Mouse (Mus musculus): ENCODE data around the gene Tubgcp5. TPM values are rescaled to one million over a fixed set of nuclear protein-coding genes. Genes with fewer than 3 reads are reported as not detected.
"Not testable (repeated sequence)": the region's sequence is repeated elsewhere in the genome, so short reads cannot be mapped to it uniquely, and the experiment has no call there.

Gene Tubgcp5
- 10 to 100 TPM; 11.6 to 13.6 TPM for total RNA-seq (2021)

DNA sequence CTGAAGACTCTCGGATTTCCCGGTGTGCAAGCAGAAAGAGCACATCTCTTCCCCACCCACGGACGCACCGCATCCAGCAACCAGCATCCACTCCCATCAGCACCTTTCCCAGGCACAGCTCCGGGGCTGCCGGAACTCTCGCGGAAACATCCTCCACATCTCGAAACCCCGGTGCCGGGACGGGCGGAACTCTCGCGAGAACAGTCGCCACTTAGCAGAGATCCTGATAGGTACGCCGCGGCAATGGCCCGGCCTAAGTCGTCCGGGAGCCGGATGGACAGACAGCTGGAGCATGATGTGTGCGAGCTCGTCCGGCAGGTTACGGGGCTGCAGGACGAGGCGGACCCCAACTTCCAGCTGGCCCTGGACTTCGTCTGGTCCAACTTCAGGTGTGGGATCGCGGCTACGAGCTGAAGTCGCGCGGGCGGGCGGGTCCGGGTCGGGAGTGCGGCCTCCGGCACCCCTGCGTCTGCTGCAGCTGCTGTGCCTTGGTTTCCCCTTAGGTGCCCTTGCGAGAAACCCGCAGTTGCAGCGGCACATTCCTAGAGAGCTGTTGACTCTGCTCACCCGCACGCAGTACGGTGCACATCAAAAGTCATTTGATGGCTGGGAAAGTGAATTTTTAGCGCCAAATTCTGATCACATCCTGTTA lies at the start of gene Tubgcp5:
TSS of gene Tubgcp5 (plus strand) at position 203 of the 652 bp plus-strand sequence.
- DNase-seq, result peak; percentile 98
- intact Hi-C loops (cut with DNase I), result no loop called here

DNA sequence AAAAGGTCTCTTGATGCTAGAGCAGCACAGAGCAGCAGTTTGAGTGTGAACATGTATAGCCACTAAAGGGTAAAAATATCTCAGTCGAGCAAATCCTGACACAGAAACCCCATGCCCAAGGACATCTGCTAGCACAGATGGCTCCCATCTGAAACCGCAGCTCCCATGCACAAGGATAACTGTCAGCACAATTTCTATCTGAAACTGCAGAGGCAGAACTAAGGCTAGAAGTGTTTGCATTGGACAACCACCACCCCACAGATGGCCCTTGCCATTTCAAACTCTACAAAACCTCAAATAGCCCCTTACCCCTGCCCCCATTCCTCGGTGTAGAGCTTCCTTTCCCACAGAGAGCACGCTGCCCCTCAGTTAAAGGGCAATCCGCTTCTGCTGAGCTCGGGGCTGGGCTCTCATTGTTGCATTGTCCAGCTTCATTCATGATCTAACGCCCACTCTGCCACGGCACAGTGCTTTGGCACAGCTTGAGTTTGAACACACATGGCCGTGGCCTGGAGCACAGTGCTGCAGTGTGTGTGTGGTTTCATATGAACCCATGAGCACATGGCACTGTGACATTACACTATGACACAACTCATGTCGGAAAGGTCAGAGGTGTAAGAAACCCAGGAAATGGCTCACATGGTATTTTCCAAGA lies 49.3 kb upstream of the Tubgcp5 start:
- intact Hi-C loops (cut with DNase I), result no loop called here
- no peak for DNase-seq

DNA sequence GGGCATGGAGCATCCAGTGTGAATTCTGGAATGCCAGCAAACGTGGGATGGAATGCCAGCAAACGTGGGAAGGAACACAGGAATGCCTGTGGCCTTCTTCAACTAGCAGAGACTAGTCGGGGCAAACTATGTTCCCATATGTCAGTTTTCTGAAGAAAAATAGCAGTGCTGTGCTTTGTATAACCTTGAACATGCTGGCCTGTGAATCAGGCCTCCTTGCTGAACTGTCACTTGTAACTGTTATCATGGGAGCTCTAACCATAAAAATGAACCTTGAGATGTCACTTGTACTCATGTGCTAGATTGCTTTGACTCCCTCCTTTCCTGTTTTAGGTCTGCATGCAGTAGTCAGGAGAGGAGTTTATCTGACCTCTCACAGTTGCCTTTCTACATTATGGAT lies 43.1 kb upstream of the Tubgcp5 start:
- intact Hi-C loops (cut with DNase I), result no loop called here
- no peak for DNase-seq

DNA sequence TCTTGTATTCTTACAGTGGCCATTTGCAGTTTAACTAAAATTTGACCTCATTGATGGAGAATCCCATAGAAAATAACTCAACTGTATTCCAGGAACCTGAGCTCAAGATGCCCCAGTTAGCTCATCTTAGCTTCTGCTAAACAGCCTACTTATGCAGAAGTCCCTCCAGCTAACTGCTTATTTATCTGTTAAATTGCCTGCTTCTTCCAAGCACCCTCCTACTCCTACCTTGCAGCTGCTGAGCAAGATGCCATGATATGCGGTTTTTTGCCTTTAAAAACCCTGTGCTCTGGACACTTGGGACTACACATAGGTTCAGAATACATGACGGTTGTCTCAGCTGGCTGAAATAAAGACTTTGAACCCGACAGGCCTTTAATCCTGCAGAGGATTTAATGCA lies 34.6 kb upstream of the Tubgcp5 start:
- no peak for DNase-seq
- intact Hi-C loops (cut with DNase I), result no loop called here

DNA sequence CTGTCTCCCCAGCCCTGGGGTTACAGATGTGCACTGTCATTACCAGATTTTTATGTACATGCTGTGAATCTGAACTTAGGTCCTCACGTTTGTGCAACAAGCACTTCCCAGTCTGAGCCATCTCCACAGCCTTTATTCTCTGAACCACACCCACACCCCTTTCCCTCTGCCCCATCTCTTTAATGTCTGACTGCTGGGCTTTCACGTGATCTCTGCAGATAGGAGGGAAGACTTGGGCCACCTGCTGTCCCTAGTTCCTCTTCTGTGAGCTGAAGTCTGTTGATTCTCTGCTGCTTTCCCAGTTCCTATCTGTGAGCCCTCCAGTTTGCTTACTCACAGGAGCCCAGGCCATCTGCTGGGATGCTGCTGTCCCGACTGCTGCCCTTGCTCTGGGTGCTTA lies 26.0 kb upstream of the Tubgcp5 start, which contains the start of gene Siglech:
TSS of gene Siglech (plus strand) at position 253 of the 400 bp plus-strand sequence.
- intact Hi-C loops (cut with DNase I), result no loop called here

DNA sequence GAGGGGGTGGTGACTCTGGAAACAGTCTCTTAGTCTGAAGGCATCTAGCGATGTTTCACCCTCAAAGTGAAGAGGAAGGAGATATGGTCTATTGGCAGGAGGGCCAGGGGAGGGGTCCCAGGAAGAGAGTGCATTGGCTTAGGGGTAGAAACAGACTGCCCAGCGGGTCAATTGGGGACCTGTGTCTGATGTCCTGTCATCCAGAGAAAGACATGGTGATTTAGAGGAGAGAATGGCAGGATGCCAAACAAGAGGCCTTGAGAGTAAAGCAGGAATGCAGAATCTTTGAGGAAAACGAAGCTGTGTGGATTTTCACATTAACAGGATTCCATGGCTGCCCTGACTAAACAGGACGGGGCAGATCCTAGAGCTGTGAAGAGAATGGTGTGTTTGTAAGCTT lies 13.9 kb upstream of the Tubgcp5 start:
- DNase-seq, result no peak
- intact Hi-C loops (cut with DNase I), result no loop called here

More for the DNA sequence above, 26.0 kb upstream of the Tubgcp5 start, which contains the start of gene Siglech:
- no peak for DNase-seq

DNA sequence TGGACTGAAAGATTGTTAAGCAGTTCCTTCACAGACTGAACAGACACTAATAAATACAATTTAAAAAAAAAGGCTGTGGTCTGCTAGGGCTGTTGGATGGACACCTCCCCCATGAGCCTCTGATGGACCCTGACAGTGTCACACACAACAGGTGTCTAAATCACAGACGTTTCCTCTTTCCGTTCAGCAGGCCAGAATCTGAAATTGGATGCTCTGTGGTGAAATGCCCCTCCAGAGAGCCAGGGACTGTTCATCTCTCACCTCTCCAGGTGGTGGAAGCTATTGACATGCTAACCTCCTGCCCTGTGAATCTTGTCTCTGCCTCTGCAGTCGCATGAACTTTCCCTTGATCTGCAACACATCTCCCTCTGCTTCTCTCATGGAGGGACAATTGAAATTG lies 11.5 kb upstream of the Tubgcp5 start:
- intact Hi-C loops (cut with DNase I), result no loop called here
- no peak for DNase-seq

DNA sequence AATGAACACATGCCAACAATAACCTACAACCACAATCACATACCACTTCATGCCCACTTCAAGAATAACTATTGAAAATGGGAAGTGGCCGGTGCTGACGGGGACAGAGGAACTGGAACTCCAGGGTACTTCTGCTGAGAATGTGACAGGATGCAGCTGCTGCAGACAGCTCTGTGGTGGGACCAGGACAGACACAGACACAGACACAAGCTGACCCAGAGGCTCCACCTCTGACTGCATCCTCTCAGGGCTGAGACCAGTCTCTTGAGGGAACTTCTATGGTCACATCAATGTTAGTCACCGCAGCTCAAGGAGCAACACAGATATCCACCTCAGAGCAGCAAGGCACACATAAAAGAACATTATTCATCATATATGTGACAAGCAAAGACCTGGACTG lies 9.4 kb upstream of the Tubgcp5 start:
- intact Hi-C loops (cut with DNase I), result no loop called here

DNA sequence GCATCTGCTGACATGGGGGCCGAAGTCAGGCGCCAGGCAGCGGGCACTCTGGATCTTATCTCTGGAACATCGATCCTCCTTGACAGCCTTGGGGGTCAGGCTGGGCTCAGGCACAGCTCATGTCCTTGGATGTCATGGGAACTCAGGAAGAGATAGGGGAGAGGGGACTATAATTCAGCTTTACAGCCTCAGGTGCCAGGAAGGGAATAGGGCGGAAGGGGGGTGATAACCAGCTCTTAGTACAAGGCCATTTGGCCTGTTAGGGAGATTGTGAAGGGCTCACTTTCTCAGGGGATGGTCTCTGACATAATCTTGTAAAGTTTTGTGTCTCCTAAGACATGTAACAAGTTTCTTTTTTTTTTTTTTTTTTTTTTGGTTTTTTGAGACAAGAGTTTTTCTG lies 3.4 kb upstream of the Tubgcp5 start:
- DNase-seq; intact Hi-C loops (cut with DNase I): not testable (repeated sequence)

More for the DNA sequence above, 9.4 kb upstream of the Tubgcp5 start:
- peak; percentile 24 to 26 for DNase-seq

DNA sequence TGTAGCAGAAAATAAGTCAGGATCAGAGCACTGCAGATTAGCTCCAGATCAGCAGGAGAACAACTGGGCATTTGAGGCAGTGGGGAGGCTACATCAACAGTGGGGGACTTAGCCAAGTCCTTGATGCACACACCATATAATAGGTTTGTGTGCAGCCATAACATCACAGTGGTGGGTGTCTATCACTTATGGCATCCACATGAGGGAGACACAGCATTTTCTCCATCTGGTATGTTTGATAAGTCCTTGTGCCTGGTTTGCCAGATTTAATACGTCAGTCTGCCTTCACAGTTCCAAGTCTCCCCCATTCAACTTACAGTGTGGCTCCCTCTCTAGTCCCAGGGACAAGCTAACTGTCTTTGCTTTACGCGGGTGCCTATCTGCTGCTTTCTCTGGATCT lies 1.7 kb upstream of the Tubgcp5 start:
- no peak for DNase-seq
- intact Hi-C loops (cut with DNase I), result no loop called here

DNA sequence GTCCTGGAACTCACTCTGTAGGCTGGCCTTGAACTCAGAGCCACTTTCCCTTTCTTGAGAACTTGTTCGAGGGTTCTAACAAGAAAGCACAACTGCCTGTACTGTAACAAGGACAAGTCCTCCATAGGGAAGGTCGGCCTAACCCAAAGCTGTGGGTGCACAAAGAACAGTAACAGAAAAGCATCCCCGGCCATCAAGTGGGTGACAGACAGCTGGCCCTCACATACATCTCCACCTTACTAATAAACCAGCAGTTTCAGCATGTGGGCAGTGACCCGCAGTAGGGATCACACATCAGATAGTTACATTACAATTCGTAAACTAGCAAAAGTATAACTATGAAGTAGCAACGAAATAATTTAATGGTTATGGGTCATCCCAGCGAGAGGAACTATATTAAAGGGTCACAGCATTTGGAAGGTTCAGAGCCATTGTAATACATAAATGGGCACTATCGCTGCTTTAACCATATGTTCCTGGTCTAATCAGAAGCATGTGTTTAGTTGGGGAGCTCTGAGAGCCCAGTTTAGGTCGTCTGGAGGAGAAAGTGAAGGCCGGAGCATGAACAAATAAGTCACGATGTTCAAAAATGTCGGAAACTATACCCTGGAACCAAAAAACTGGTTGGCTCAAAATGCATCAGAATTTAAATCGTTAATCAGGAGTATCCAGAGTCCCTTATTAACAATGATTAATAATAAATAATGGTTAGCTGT lies 560 bp upstream of the Tubgcp5 start:
- peak in 1 of 2 experiments; percentile 2 for DNase-seq
- intact Hi-C loops (cut with DNase I), result no loop called here

DNA sequence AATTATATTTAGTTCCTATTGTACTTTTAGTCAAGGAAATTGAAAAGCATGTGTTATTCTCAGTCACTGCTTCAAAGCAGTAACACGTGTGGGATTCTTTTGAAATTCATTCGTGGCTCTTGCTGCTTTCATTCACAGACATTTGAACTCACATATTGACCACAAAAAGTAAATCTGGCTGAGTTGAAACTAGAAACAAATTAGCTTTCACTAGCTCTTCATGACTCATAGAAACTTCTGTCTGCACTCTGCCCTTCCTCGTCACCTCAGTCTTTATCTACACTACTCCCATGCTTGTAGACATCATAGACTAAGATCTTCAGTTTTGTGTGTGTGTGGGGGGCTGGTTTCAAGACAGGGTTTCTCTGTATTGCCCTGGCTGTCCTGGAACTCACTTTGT lies 6.0 kb downstream of the Tubgcp5 start:
- DNase-seq, result no peak
- intact Hi-C loops (cut with DNase I), result loop anchor here (5.0 kb wide), 1 partner anchor 97 kb away; no protein-coding TSS in a partner anchor

DNA sequence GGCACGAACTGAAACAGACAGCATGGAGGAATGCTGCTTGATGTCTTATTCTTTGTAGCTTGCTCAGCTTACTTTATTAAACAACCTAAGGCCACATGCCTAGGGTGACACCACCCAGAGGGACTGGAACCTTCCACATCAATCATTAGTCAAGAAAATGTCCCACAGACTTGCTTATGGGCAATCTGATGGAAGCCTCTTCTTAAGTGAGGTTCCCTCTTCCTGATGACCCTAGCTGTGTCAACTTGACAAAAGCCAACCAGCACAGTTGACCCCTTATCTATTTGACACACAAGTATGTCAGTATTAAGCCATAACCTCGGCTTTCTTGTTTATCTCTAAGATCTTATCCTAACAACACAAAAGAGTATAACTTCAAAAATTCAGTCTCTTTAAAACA lies 16.0 kb downstream of the Tubgcp5 start:
- DNase-seq, result no peak
- intact Hi-C loops (cut with DNase I), result loop anchor here (10.0 kb wide), 1 partner anchor 405 kb away; no protein-coding TSS in a partner anchor

DNA sequence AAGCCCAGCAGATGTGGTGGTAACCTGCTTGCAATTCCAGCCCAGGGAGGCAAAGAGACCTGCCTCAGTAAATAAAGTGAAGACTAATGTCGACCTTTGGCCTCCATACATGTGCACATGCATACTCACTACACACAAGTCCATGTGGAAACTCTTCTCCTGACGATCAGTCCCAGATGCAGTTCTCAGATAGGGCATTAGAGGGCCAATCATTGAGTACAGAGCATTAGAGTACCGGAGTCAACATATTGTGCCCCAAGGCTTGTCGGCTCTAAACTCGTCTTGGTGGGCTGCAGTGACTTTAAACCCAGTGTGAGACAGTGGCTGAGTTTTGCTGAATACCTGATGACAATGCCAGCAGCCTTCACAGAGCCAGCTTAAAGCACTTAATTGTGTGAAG lies 30.5 kb downstream of the Tubgcp5 start:
- no peak for DNase-seq
- intact Hi-C loops (cut with DNase I), result no loop called here

DNA sequence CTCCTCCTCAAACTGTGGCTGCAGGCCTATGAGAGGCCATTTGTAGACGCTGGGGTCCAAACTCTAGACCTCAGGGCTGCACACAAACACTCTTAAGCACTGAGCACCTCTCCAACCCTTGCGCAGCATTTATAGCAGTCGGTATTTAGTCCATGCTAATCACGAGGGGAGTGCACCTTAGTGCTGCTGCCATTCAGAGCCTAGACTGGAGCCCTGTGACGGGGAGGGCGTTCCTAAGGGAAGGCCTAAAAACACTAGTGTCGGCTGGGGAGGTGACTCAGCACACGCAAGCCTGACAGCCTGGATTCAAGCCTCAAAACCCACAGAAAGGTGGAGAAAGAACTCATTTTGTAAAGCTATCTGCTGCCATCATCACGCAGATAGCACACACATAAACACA lies 33.6 kb downstream of the Tubgcp5 start:
- intact Hi-C loops (cut with DNase I), result loop anchor here (5.0 kb wide), 1 partner anchor 70 kb away; no protein-coding TSS in a partner anchor
- no peak for DNase-seq

DNA sequence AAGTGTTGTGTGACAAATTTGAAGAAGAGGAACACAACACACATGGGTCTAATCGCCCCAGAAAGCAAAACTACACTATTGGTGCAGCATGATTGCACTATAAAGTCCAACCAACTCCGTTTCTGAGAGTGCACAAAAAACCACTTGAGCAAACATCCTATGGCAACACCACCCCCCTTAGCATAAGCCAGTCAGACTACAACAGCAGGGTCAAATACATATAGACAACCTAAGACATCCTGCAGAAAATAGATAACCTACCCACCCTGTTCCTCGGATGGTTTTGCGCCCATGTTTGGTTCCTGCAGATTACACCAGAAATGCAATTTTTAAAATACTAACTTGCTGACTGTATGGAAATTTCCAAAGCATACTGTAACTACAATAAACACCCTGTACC lies 42.9 kb downstream of the Tubgcp5 start:
- no peak for DNase-seq
- intact Hi-C loops (cut with DNase I), result no loop called here

DNA sequence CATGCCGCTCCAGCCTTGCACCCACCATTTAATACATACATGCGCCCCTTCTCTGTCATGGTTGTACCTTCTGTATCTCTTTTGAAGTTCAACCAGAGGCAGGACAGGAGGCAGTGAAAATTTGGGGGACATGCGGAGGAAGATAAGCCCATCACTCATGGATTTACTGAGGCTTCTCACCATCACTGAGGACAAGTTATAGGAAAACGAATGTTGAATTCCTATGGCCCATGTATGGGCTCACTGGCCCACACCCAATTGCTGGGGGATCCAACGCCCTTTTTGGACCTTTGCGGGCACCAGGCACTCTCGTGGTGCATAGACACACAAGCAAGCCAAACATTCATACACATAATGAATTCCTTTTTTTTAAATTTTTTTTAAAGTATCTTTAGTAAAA lies 47.5 kb downstream of the Tubgcp5 start, which contains the start of gene Cyfip1:
TSS of gene Cyfip1 (plus strand) at position 301 of the 400 bp plus-strand sequence.
- intact Hi-C loops (cut with DNase I), result loop anchor here (5.0 kb wide), 1 partner anchor 36 kb away; no protein-coding TSS in a partner anchor
- no peak for DNase-seq

DNA sequence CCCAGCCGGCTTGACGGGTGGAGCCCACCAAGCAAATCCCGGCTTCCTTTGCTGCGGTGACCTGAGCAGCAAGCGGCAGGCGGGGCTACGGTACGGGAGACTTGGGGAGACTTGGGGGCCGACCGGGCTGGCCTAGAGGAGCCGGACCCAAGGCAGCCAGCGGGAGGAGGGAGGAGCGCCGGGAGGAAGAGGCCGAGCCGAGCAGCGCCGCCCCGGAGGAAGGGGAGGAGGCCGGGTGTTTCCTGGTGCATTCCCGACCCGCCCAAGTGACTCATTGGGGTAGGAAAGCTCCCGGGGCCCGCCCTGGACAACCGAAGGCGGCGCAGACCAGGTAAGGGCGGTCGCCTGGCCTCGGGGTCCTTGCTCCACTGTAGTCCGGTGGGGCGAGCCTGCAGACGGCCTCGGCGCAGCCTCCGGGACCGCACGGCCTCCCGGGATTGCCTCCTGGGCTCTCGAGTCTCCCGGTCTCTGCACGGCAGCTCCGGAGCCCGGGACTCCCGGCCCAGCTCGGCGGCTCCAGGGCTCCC lies 48.1 kb downstream of the Tubgcp5 start:
- peak; percentile 93 for DNase-seq
- intact Hi-C loops (cut with DNase I), result loop anchor here (5.0 kb wide), 1 partner anchor 35 kb away; no protein-coding TSS in a partner anchor

DNA sequence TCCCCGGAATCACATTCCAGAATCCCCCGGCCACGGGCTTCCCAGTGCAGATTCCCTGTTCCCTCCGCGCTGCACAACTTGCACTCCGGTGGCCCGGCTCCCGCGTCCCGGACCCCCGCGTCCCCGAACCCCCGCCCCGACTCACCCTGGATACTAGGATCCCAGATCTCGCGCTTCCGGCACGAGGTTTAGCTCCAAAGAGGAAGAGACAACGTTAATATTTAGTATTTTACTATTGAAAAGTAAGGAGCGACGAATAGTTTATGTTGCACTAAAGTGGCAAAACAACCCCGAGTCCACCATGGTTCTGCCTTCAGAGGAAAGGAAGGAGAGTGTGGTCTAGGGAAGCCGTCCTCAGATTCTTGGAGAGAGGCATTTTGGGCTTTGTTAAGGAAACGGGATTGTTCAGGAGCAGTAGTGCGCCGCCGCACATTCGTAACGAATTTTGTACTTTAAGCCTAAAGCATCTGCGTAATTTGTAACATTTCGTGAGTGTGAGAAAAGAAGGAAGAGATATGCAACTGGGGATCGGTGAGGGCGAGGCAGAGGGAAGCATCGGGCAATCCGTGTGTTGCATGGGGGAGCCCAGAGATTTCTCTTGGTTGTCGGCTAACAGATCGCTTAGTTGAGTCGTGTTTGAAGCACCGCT lies 48.7 kb downstream of the Tubgcp5 start:
- DNase-seq, result no peak
- intact Hi-C loops (cut with DNase I), result loop anchor here (5.0 kb wide), 1 partner anchor 35 kb away; no protein-coding TSS in a partner anchor

DNA sequence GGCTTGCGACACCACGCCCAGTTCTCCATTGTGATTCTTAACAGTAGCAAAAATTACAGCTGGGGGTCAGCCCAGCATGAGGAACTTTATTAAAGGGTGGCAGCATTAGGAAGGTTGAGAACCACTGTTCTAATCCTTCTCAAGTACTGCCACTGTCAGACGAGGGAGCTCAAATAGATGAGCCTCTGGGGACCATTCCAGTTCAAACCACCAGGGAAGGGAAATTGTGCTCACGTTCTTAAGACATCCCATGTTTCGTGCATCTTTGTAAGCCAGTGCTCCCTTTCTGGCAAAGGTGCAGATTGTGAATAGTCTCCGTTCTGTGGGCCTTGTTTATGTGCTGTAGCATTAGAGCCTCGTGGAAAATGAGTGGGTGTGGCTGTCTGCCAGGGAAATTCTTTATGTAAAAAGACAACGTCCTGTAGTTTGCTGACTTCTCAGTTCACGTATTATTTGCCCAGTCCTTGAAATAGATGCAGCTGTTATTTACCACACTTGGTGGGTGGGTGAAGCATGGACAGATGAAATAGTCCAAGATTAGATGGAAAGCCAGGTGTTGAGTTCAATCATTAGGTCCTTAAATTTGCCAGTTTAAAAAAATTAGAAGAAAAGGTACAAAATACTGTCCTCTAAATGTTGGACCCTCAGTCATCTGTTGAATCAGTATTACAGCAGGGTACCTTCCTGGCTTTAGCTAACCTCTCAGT lies 52.8 kb downstream of the Tubgcp5 start:
- DNase-seq, result no peak
- intact Hi-C loops (cut with DNase I), result no loop called here

Data from heart, postnatal 10 days (tissue).